Comparison of ENCODE assay signal across 25 mouse cellular contexts in genomic region chr8:119641058-119641457, GRCm38 (mm10). TPM values are rescaled to one million over a fixed set of nuclear protein-coding genes. Genes with fewer than 3 reads are reported as not detected.
"Had no signal": no experiment of that assay in that cellular context is flagged by ENCODE, and none has a peak within 500 bp of the region (broad histone marks: within the 10 kb centered on the region; RNA-seq: fewer than 3 reads in every experiment).

No protein-coding gene starts in this region.

- DNase-seq: kidney, adult 11 months; kidney, adult 8-10 months; kidney, postnatal 10 days; kidney, postnatal 36 days; left cerebral cortex, postnatal 4 days; liver, postnatal 0 days; lung, embryonic 14.5 days; right cerebral cortex, adult 18-20 months; right cerebral cortex, postnatal 14 days; right cerebral cortex, postnatal 4 days; spleen, adult 18-20 months; thymus, adult 18-20 months; thymus, postnatal 36 days had no signal

- H3K9me3 ChIP-seq: kidney, embryonic 15.5 days; limb, embryonic 12.5 days; limb, embryonic 15.5 days; midbrain, embryonic 10.5 days; midbrain, embryonic 13.5 days had no signal

- H3K4me1 ChIP-seq: megakaryocyte, embryonic 14.5 days had no signal

- H3K4me2 ChIP-seq: kidney, embryonic 15.5 days; limb, embryonic 12.5 days; limb, embryonic 15.5 days; liver, embryonic 11.5 days; lung, embryonic 14.5 days; midbrain, embryonic 13.5 days had no signal

- H3K4me3 ChIP-seq: kidney, embryonic 15.5 days; limb, embryonic 12.5 days; limb, embryonic 15.5 days; megakaryocyte, embryonic 14.5 days; midbrain, embryonic 10.5 days; midbrain, embryonic 13.5 days had no signal

- H3K36me3 ChIP-seq: kidney, embryonic 15.5 days; limb, embryonic 12.5 days; limb, embryonic 15.5 days; midbrain, embryonic 10.5 days; midbrain, embryonic 13.5 days had no signal

- H3K27me3 ChIP-seq: limb, embryonic 15.5 days; midbrain, embryonic 13.5 days had no signal

- ATAC-seq: liver, postnatal 0 days; lung, postnatal 0 days; midbrain, embryonic 13.5 days had no signal

- H3K27ac ChIP-seq: kidney, embryonic 15.5 days; limb, embryonic 12.5 days; limb, embryonic 15.5 days; liver, embryonic 14.5 days; midbrain, embryonic 10.5 days; midbrain, embryonic 13.5 days had no signal

- H3K9ac ChIP-seq: kidney, embryonic 15.5 days; limb, embryonic 12.5 days; limb, embryonic 15.5 days; liver, embryonic 14.5 days; liver, postnatal 0 days; lung, embryonic 14.5 days; midbrain, embryonic 13.5 days had no signal

RNA-seq across cellular contexts. Expression of gene Kcng4, which starts 5.6 kb away (rescaled TPM):
- total RNA-seq: left cerebral cortex, postnatal 4 days had no signal
- polyA plus RNA-seq: liver, embryonic 11.5 days; liver, embryonic 14.5 days; liver, postnatal 0 days; lung, embryonic 14.5 days had no signal

RNA-seq across cellular contexts. Expression of gene Wfdc1, which starts 25.1 kb away (rescaled TPM):
- polyA plus RNA-seq: limb, embryonic 12.5 days had no signal

RNA-seq across cellular contexts. Expression of gene Adad2, which starts 28.5 kb away (rescaled TPM):
- polyA plus RNA-seq: kidney, embryonic 15.5 days; liver, embryonic 11.5 days; liver, embryonic 14.5 days; liver, postnatal 0 days; lung, embryonic 14.5 days; lung, postnatal 0 days; midbrain, embryonic 13.5 days; neural tube, embryonic 11.5 days; neural tube, embryonic 14.5 days; urinary bladder, adult 2 months had no signal

RNA-seq across cellular contexts. Expression of gene Atp2c2, which starts 58.8 kb away (rescaled TPM):
- polyA plus RNA-seq: midbrain, embryonic 13.5 days had no signal
